Mouse (Mus musculus) right cerebral cortex, postnatal 36 days (tissue): Measurements from ENCODE around the gene Dennd2c.
"Not testable (repeated sequence)": the region's sequence is repeated elsewhere in the genome, so short reads cannot be mapped to it uniquely, and the experiment has no call there.

Experiments
- DNase-seq, 2 experiments: peaks; one replicate each; pipeline ENCODE4 v3.0.0; 2022; ENCODE audit warnings: low spot score in 2 of 2, mixed read lengths in 1 of 2

Gene Dennd2c

DNA sequence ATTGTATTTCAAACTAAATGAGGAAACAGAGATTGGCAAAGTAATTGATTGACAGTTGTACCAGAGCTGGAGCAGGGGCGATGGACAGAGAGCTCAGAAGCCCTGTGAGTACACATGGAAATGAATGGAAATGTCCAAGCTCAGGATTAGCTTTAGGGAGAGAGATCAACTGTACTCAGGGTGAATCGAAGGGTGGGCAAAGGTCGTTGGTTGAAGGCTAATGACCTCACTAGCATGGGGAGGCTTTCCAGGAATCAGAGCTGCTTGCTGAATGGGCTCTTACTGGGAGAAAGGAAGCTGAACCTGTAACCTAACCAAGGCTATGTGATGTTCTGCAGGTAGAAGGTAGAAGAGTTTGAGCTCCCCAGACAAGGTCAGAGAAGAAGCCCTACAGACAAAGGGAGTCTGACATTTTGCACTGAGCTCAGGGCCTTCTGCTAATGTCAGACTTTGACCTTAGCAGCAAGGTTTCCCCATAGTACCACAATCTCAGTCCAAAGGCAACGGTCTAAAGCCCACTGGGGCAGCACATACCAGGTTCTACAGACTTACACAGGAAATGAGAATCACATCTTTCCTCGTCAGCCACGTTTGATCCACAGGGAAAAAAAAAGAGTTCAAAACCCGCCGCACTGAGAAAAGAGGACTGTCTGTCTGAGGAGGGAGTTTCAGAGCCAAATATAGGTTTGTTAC lies 112.3 kb downstream of the Dennd2c start:
- no peak for DNase-seq

DNA sequence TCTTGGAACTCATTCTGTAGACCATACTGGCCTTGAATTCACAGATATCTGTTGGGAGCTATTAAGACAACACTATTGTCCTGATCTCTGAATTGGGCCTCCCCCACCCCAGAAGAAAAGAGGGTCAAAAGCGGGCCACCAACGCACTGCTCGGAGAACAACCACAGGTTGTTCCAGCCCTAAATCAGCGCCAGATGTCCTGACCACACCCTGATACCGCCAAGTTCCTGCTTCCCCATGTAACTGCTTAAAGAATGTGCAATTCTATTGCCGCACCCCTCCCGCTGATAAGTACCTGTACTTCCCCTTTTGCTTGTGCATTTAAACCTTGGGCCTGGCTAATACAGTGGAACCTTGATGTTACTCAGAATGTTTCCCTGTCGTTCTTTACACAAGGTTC lies 113.0 kb downstream of the Dennd2c start:
- DNase-seq = not testable (repeated sequence)
